Mouse (Mus musculus): ENCODE results near the gene Cdk2ap2.

- TF ChIP-seq GATA1 (IDR thresholded peaks at IDR 0.05; ENCODE audit: borderline replicate concordance, low read length) (no peak), FLI1 (IDR thresholded peaks at IDR 0.05; ENCODE audit: low read length) (no peak)
Observed at GRCm38 (mm10) chr19:4108535-4108934, 11.6 kb downstream of the Cdk2ap2 start.
